Mouse (Mus musculus): Measurements from ENCODE around the gene Pfkfb3. TPM values are rescaled to one million over a fixed set of nuclear protein-coding genes. Genes with fewer than 3 reads are reported as not detected.
A peak's percentile ranks its signal among the peaks of the same experiment; 100 is the strongest.
"Not testable (repeated sequence)": the region's sequence is repeated elsewhere in the genome, so short reads cannot be mapped to it uniquely, and the experiment has no call there.

The Pfkfb3 gene
- polyA plus RNA-seq, 1 experiment from 2014 or later: 28.7 TPM

GRCm38 (mm10) chr2:11544342-11544741, 9.5 kb downstream of the Pfkfb3 start:
- no peak overlapping the region for H3K4me3 ChIP-seq (replicated peaks; ENCODE audit: low read depth, low read length)
- no peak overlapping the region for H3K4me2 ChIP-seq (ENCODE audit: low read length)
- no peak overlapping the region for H3K27ac ChIP-seq (replicated peaks; ENCODE audit: low read depth, low read length)
- H3K4me1 ChIP-seq (ENCODE audit: control insufficient read depth, insufficient read depth, low read length): no peaks in the 10 kb centered on the region
- H3K27me3 ChIP-seq (ENCODE audit: control insufficient read depth, insufficient read depth, low read length): no peaks in the 10 kb centered on the region
- H3K36me3 ChIP-seq (ENCODE audit: control insufficient read depth, insufficient read depth, low read length): no peaks in the 10 kb centered on the region
- WGBS: 81% methylated on average over 5 of the region's 5 CpGs
- no peak overlapping the region for H3K9ac ChIP-seq (replicated peaks; ENCODE audit: low read length)
- no peak for ATAC-seq (ENCODE audit: low FRiP score, low TSS enrichment)
- DNase-seq: no peak
- H3K9me3 ChIP-seq (ENCODE audit: control insufficient read depth, low read length): no peaks in the 10 kb centered on the region

- Histone ChIP-seq H3K4me3 (replicated peaks; ENCODE audit: low read depth, low read length) (no peak overlapping the region), H3K4me1 (ENCODE audit: control insufficient read depth, insufficient read depth, low read length) (no peaks in the 10 kb centered on the region), H3K9ac (replicated peaks; ENCODE audit: low read length) (no peak overlapping the region), H3K4me2 (ENCODE audit: low read length) (no peak overlapping the region), H3K9me3 (ENCODE audit: control insufficient read depth, low read length) (no peaks in the 10 kb centered on the region), H3K27ac (replicated peaks; ENCODE audit: low read depth, low read length) (no peak overlapping the region), H3K36me3 (ENCODE audit: control insufficient read depth, insufficient read depth, low read length) (no peaks in the 10 kb centered on the region), H3K27me3 (ENCODE audit: control insufficient read depth, insufficient read depth, low read length) (no peaks in the 10 kb centered on the region)
- 78% methylated on average over 7 of the region's 7 CpGs for WGBS
- ATAC-seq (ENCODE audit: low FRiP score, low TSS enrichment): no peak
- DNase-seq: no peak
Observed at GRCm38 (mm10) chr2:11543158-11543557, 10.7 kb downstream of the Pfkfb3 start.

- no peak overlapping the region for H3K27ac ChIP-seq (replicated peaks; ENCODE audit: low read depth, low read length)
- no peaks in the 10 kb centered on the region for H3K4me1 ChIP-seq (ENCODE audit: control insufficient read depth, insufficient read depth, low read length)
- ATAC-seq (ENCODE audit: low FRiP score, low TSS enrichment): peak; percentile 32; the same call in 1 of the 2 replicates
- WGBS: 85% methylated on average over 1 of the region's 1 CpGs
- no peaks in the 10 kb centered on the region for H3K9me3 ChIP-seq (ENCODE audit: control insufficient read depth, low read length)
- no peaks in the 10 kb centered on the region for H3K36me3 ChIP-seq (ENCODE audit: control insufficient read depth, insufficient read depth, low read length)
- H3K4me3 ChIP-seq (replicated peaks; ENCODE audit: low read depth, low read length): no peak overlapping the region
- no peaks in the 10 kb centered on the region for H3K27me3 ChIP-seq (ENCODE audit: control insufficient read depth, insufficient read depth, low read length)
- DNase-seq: peak; percentile 75
- H3K9ac ChIP-seq (replicated peaks; ENCODE audit: low read length): no peak overlapping the region
- H3K4me2 ChIP-seq (ENCODE audit: low read length): no peak overlapping the region
Observed at GRCm38 (mm10) chr2:11542640-11543039, 11.2 kb downstream of the Pfkfb3 start.

GRCm38 (mm10) chr2:11542121-11542520, 11.8 kb downstream of the Pfkfb3 start:
- DNase-seq: no peak
- 100% methylated on average over 1 of the region's 1 CpGs for WGBS
- H3K4me3 ChIP-seq (replicated peaks; ENCODE audit: low read depth, low read length): no peak overlapping the region
- no peaks in the 10 kb centered on the region for H3K9me3 ChIP-seq (ENCODE audit: control insufficient read depth, low read length)
- ATAC-seq (ENCODE audit: low FRiP score, low TSS enrichment): no peak
- no peaks in the 10 kb centered on the region for H3K4me1 ChIP-seq (ENCODE audit: control insufficient read depth, insufficient read depth, low read length)
- H3K36me3 ChIP-seq (ENCODE audit: control insufficient read depth, insufficient read depth, low read length): no peaks in the 10 kb centered on the region
- no peak overlapping the region for H3K9ac ChIP-seq (replicated peaks; ENCODE audit: low read length)
- no peaks in the 10 kb centered on the region for H3K27me3 ChIP-seq (ENCODE audit: control insufficient read depth, insufficient read depth, low read length)
- no peak overlapping the region for H3K4me2 ChIP-seq (ENCODE audit: low read length)
- no peak overlapping the region for H3K27ac ChIP-seq (replicated peaks; ENCODE audit: low read depth, low read length)

- not testable (repeated sequence) for H3K36me3 ChIP-seq (ENCODE audit: control insufficient read depth, insufficient read depth, low read length); H3K4me2 ChIP-seq (ENCODE audit: low read length); H3K4me1 ChIP-seq (ENCODE audit: control insufficient read depth, insufficient read depth, low read length); H3K9me3 ChIP-seq (ENCODE audit: control insufficient read depth, low read length); DNase-seq; H3K4me3 ChIP-seq (replicated peaks; ENCODE audit: low read depth, low read length); ATAC-seq (ENCODE audit: low FRiP score, low TSS enrichment); H3K27ac ChIP-seq (replicated peaks; ENCODE audit: low read depth, low read length); H3K27me3 ChIP-seq (ENCODE audit: control insufficient read depth, insufficient read depth, low read length); H3K9ac ChIP-seq (replicated peaks; ENCODE audit: low read length)
- 70% methylated on average over 1 of the region's 1 CpGs for WGBS
Observed at GRCm38 (mm10) chr2:11541528-11541927, 12.3 kb downstream of the Pfkfb3 start.

- ATAC-seq (ENCODE audit: low FRiP score, low TSS enrichment): no peak
- Histone ChIP-seq H3K36me3 (ENCODE audit: control insufficient read depth, insufficient read depth, low read length) (no peaks in the 10 kb centered on the region), H3K27me3 (ENCODE audit: control insufficient read depth, insufficient read depth, low read length) (no peaks in the 10 kb centered on the region), H3K9ac (replicated peaks; ENCODE audit: low read length) (peak overlapping the region; percentile 46; the same call in 1 of the 2 replicates), H3K27ac (replicated peaks; ENCODE audit: low read depth, low read length) (no peak overlapping the region), H3K9me3 (ENCODE audit: control insufficient read depth, low read length) (no peaks in the 10 kb centered on the region), H3K4me3 (replicated peaks; ENCODE audit: low read depth, low read length) (peak overlapping the region; percentile 51), H3K4me1 (ENCODE audit: control insufficient read depth, insufficient read depth, low read length) (no peaks in the 10 kb centered on the region; the same call in 1 of the 2 replicates), H3K4me2 (ENCODE audit: low read length) (peak overlapping the region; percentile 91)
- DNase-seq: no peak
- 66% methylated on average over 8 of the region's 8 CpGs for WGBS
Observed at GRCm38 (mm10) chr2:11535966-11536365, 17.9 kb downstream of the Pfkfb3 start.

GRCm38 (mm10) chr2:11535412-11535928, 18.4 kb downstream of the Pfkfb3 start:
- no peak overlapping the region for H3K27ac ChIP-seq (replicated peaks; ENCODE audit: low read depth, low read length)
- H3K27me3 ChIP-seq (ENCODE audit: control insufficient read depth, insufficient read depth, low read length): no peaks in the 10 kb centered on the region
- H3K4me1 ChIP-seq (ENCODE audit: control insufficient read depth, insufficient read depth, low read length): no peaks in the 10 kb centered on the region; the same call in 1 of the 2 replicates
- H3K4me2 ChIP-seq (ENCODE audit: low read length): peak overlapping the region; percentile 91
- peak; percentile 90 for DNase-seq
- no peaks in the 10 kb centered on the region for H3K36me3 ChIP-seq (ENCODE audit: control insufficient read depth, insufficient read depth, low read length)
- peak overlapping the region; percentile 46 for H3K9ac ChIP-seq (replicated peaks; ENCODE audit: low read length)
- H3K4me3 ChIP-seq (replicated peaks; ENCODE audit: low read depth, low read length): peak overlapping the region; percentile 51
- no peaks in the 10 kb centered on the region for H3K9me3 ChIP-seq (ENCODE audit: control insufficient read depth, low read length)
- ATAC-seq (ENCODE audit: low FRiP score, low TSS enrichment): peak; percentile 96
- 1% methylated on average over 32 of the region's 32 CpGs for WGBS

- no peak for ATAC-seq (ENCODE audit: low FRiP score, low TSS enrichment)
- Histone ChIP-seq H3K27me3 (ENCODE audit: control insufficient read depth, insufficient read depth, low read length) (no peaks in the 10 kb centered on the region), H3K4me2 (ENCODE audit: low read length) (peak overlapping the region; percentile 91), H3K27ac (replicated peaks; ENCODE audit: low read depth, low read length) (no peak overlapping the region), H3K36me3 (ENCODE audit: control insufficient read depth, insufficient read depth, low read length) (no peaks in the 10 kb centered on the region), H3K4me1 (ENCODE audit: control insufficient read depth, insufficient read depth, low read length) (no peaks in the 10 kb centered on the region; the same call in 1 of the 2 replicates), H3K4me3 (replicated peaks; ENCODE audit: low read depth, low read length) (peak overlapping the region; percentile 51), H3K9ac (replicated peaks; ENCODE audit: low read length) (no peak overlapping the region; the same call in 1 of the 2 replicates), H3K9me3 (ENCODE audit: control insufficient read depth, low read length) (no peaks in the 10 kb centered on the region)
- 28% methylated on average over 10 of the region's 10 CpGs for WGBS
- DNase-seq: peak; percentile 17
Observed at GRCm38 (mm10) chr2:11534826-11535225, 19.1 kb downstream of the Pfkfb3 start.

GRCm38 (mm10) chr2:11530101-11530500, 23.8 kb downstream of the Pfkfb3 start:
- ATAC-seq (ENCODE audit: low FRiP score, low TSS enrichment) (no peak), DNase-seq (no peak)
- Histone ChIP-seq H3K27me3 (ENCODE audit: control insufficient read depth, insufficient read depth, low read length) (no peaks in the 10 kb centered on the region), H3K27ac (replicated peaks; ENCODE audit: low read depth, low read length) (no peak overlapping the region), H3K4me2 (ENCODE audit: low read length) (no peak overlapping the region), H3K9ac (replicated peaks; ENCODE audit: low read length) (no peak overlapping the region), H3K9me3 (ENCODE audit: control insufficient read depth, low read length) (no peaks in the 10 kb centered on the region), H3K4me1 (ENCODE audit: control insufficient read depth, insufficient read depth, low read length) (no peaks in the 10 kb centered on the region; the same call in 1 of the 2 replicates), H3K4me3 (replicated peaks; ENCODE audit: low read depth, low read length) (no peak overlapping the region), H3K36me3 (ENCODE audit: control insufficient read depth, insufficient read depth, low read length) (no peaks in the 10 kb centered on the region)
- WGBS: 83% methylated on average over 6 of the region's 6 CpGs
